Mouse (Mus musculus) midbrain, embryonic 12.5 days (tissue): ENCODE measurements at regions not wholly inside any gene's neighbourhood (a gene's known extent, or its start where the extent isn't known, plus 50 kb on each side); places are given as distances from the start of the nearest gene placed in this dataset.

Source experiments
- ATAC-seq: fragments of 200-750 bp; cut with Nextera tagmentation; 2 replicates; pipeline ENCODE4 v1.8.0; 2017; ENCODE audit warnings: low read depth, moderate TSS enrichment, moderate library complexity; ENCODE audit not compliant: low FRiP score
- H3K27ac ChIP-seq: fragments of 300-500 bp; sonication (generic); replicated peaks from 2 replicates; pipeline ENCODE4 v1.5.1; 2016; ENCODE audit warnings: mild to moderate bottlenecking
- H3K27me3 ChIP-seq: fragments of 300-500 bp; sonication (generic); 2 replicates; pipeline ENCODE4 v1.6.1; 2016; ENCODE audit warnings: mild to moderate bottlenecking
- H3K36me3 ChIP-seq: fragments of 300-500 bp; sonication (generic); 2 replicates; pipeline ENCODE4 v1.6.1; 2016
- H3K4me1 ChIP-seq: fragments of 300-500 bp; sonication (generic); 2 replicates; pipeline ENCODE4 v1.6.1; 2016
- H3K4me2 ChIP-seq: fragments of 300-500 bp; sonication (generic); replicated peaks from 2 replicates; pipeline ENCODE4 v1.6.1; 2016; ENCODE audit warnings: mild to moderate bottlenecking, moderate library complexity
- H3K4me3 ChIP-seq: fragments of 300-500 bp; sonication (generic); 2 replicates; pipeline ENCODE4 v1.5.1; 2016; ENCODE audit warnings: mild to moderate bottlenecking
- H3K9ac ChIP-seq: fragments of 300-500 bp; sonication (generic); replicated peaks from 2 replicates; pipeline ENCODE4 v1.6.1; 2016; ENCODE audit warnings: mild to moderate bottlenecking, moderate library complexity
- H3K9me3 ChIP-seq: fragments of 300-500 bp; sonication (generic); 2 replicates; pipeline ENCODE4 v1.6.1; 2016; ENCODE audit warnings: mild to moderate bottlenecking
- WGBS: fragments of 180-500 bp; shearing (Covaris S2); methylation state at CpG from one replicate; pipeline ENCODE4 v1.1.7; 2016; 5-methylcytosine and 5-hydroxymethylcytosine counted together

GRCm38 (mm10) chr15:62302233-62302632 lies 1379.4 kb upstream of the A1bg start:
- no peak for ATAC-seq
- H3K27me3 ChIP-seq = no peaks in the 10 kb centered on the region
- no peaks in the 10 kb centered on the region for H3K9me3 ChIP-seq
- no peaks in the 10 kb centered on the region for H3K4me1 ChIP-seq
- H3K4me3 ChIP-seq = no peak overlapping the region
- H3K9ac ChIP-seq = no peak overlapping the region
- no peak overlapping the region for H3K27ac ChIP-seq
- WGBS = 94% methylated on average over 3 of the region's 3 CpGs
- no peak overlapping the region for H3K4me2 ChIP-seq
- H3K36me3 ChIP-seq = no peaks in the 10 kb centered on the region

GRCm38 (mm10) chr15:62301567-62301966 lies 1378.8 kb upstream of the A1bg start:
- Histone ChIP-seq H3K4me3 (no peak overlapping the region), H3K4me2 (no peak overlapping the region), H3K27me3 (no peaks in the 10 kb centered on the region), H3K27ac (no peak overlapping the region), H3K9me3 (no peaks in the 10 kb centered on the region), H3K4me1 (no peaks in the 10 kb centered on the region), H3K36me3 (no peaks in the 10 kb centered on the region), H3K9ac (no peak overlapping the region)
- no peak for ATAC-seq
- 91% methylated on average over 3 of the region's 3 CpGs for WGBS

GRCm38 (mm10) chr15:62297138-62297537 lies 1374.3 kb upstream of the A1bg start:
- no peak overlapping the region for H3K9ac ChIP-seq
- 90% methylated on average over 5 of the region's 5 CpGs for WGBS
- H3K27me3 ChIP-seq = no peaks in the 10 kb centered on the region
- H3K4me2 ChIP-seq = no peak overlapping the region
- no peak overlapping the region for H3K4me3 ChIP-seq
- peaks cover 7% of the 10 kb centered on the region; the same call in 1 of the 2 replicates for H3K4me1 ChIP-seq
- ATAC-seq = no peak
- no peaks in the 10 kb centered on the region for H3K9me3 ChIP-seq
- H3K36me3 ChIP-seq = no peaks in the 10 kb centered on the region
- no peak overlapping the region for H3K27ac ChIP-seq

- Histone ChIP-seq H3K36me3 (no peaks in the 10 kb centered on the region), H3K27ac (no peak overlapping the region), H3K4me1 (peaks cover 7% of the 10 kb centered on the region; the same call in 1 of the 2 replicates), H3K9ac (no peak overlapping the region), H3K27me3 (no peaks in the 10 kb centered on the region), H3K9me3 (no peaks in the 10 kb centered on the region), H3K4me3 (no peak overlapping the region), H3K4me2 (no peak overlapping the region)
- ATAC-seq = no peak
- WGBS = 35% methylated on average over 8 of the region's 8 CpGs
Measured at GRCm38 (mm10) chr15:62295233-62295927, 1372.6 kb upstream of the A1bg start.

- ATAC-seq = no peak
- Histone ChIP-seq H3K4me1 (peaks cover 7% of the 10 kb centered on the region; the same call in 1 of the 2 replicates), H3K36me3 (no peaks in the 10 kb centered on the region), H3K4me2 (no peak overlapping the region), H3K27me3 (no peaks in the 10 kb centered on the region), H3K4me3 (no peak overlapping the region), H3K27ac (no peak overlapping the region), H3K9me3 (no peaks in the 10 kb centered on the region), H3K9ac (no peak overlapping the region)
- WGBS = 61% methylated on average over 3 of the region's 3 CpGs
Measured at GRCm38 (mm10) chr15:62294786-62295185, 1372.0 kb upstream of the A1bg start.

- no peaks in the 10 kb centered on the region for H3K9me3 ChIP-seq
- no peak for ATAC-seq
- no peak overlapping the region for H3K4me3 ChIP-seq
- no peaks in the 10 kb centered on the region for H3K36me3 ChIP-seq
- 77% methylated on average over 3 of the region's 3 CpGs for WGBS
- no peaks in the 10 kb centered on the region for H3K27me3 ChIP-seq
- H3K4me1 ChIP-seq = peaks cover 7% of the 10 kb centered on the region; the same call in 1 of the 2 replicates
- H3K9ac ChIP-seq = no peak overlapping the region
- H3K27ac ChIP-seq = no peak overlapping the region
- H3K4me2 ChIP-seq = no peak overlapping the region
Measured at GRCm38 (mm10) chr15:62292876-62293275, 1370.1 kb upstream of the A1bg start.

GRCm38 (mm10) chr15:62290687-62291086 lies 1367.9 kb upstream of the A1bg start:
- 90% methylated on average over 4 of the region's 4 CpGs for WGBS
- no peaks in the 10 kb centered on the region for H3K27me3 ChIP-seq
- peaks cover 7% of the 10 kb centered on the region; the same call in 1 of the 2 replicates for H3K4me1 ChIP-seq
- H3K4me2 ChIP-seq = no peak overlapping the region
- H3K36me3 ChIP-seq = no peaks in the 10 kb centered on the region
- no peaks in the 10 kb centered on the region for H3K9me3 ChIP-seq
- ATAC-seq = no peak
- no peak overlapping the region for H3K9ac ChIP-seq
- no peak overlapping the region for H3K4me3 ChIP-seq
- no peak overlapping the region for H3K27ac ChIP-seq

- no peak overlapping the region for H3K4me3 ChIP-seq
- H3K4me2 ChIP-seq = no peak overlapping the region
- no peaks in the 10 kb centered on the region for H3K27me3 ChIP-seq
- H3K4me1 ChIP-seq = peaks cover 5% of the 10 kb centered on the region; the same call in 1 of the 2 replicates
- ATAC-seq = no peak
- H3K9ac ChIP-seq = no peak overlapping the region
- 41% methylated on average over 11 of the region's 11 CpGs for WGBS
- H3K9me3 ChIP-seq = no peaks in the 10 kb centered on the region
- no peak overlapping the region for H3K27ac ChIP-seq
- no peaks in the 10 kb centered on the region for H3K36me3 ChIP-seq
Measured at GRCm38 (mm10) chr15:62286666-62287655, 1364.1 kb upstream of the A1bg start.

GRCm38 (mm10) chr15:62284606-62285531 lies 1362.1 kb upstream of the A1bg start:
- Histone ChIP-seq H3K27me3 (no peaks in the 10 kb centered on the region), H3K4me2 (no peak overlapping the region), H3K27ac (no peak overlapping the region), H3K9ac (no peak overlapping the region), H3K9me3 (no peaks in the 10 kb centered on the region), H3K4me3 (no peak overlapping the region), H3K36me3 (no peaks in the 10 kb centered on the region), H3K4me1 (peaks cover 5% of the 10 kb centered on the region; the same call in 1 of the 2 replicates)
- peak; percentile 52; the same call in 1 of the 2 replicates for ATAC-seq
- WGBS = 94% methylated on average over 7 of the region's 7 CpGs

- Histone ChIP-seq H3K27ac (no peak overlapping the region), H3K4me1 (peaks cover 5% of the 10 kb centered on the region; the same call in 1 of the 2 replicates), H3K36me3 (no peaks in the 10 kb centered on the region), H3K27me3 (no peaks in the 10 kb centered on the region), H3K4me2 (no peak overlapping the region), H3K4me3 (no peak overlapping the region), H3K9ac (no peak overlapping the region), H3K9me3 (no peaks in the 10 kb centered on the region)
- 65% methylated on average over 6 of the region's 6 CpGs for WGBS
- no peak for ATAC-seq
Measured at GRCm38 (mm10) chr15:62283661-62284429, 1361.0 kb upstream of the A1bg start.

- Histone ChIP-seq H3K4me2 (no peak overlapping the region), H3K4me1 (peaks cover 5% of the 10 kb centered on the region; the same call in 1 of the 2 replicates), H3K9me3 (no peaks in the 10 kb centered on the region), H3K27ac (no peak overlapping the region), H3K36me3 (no peaks in the 10 kb centered on the region), H3K4me3 (no peak overlapping the region), H3K27me3 (no peaks in the 10 kb centered on the region), H3K9ac (no peak overlapping the region)
- no peak for ATAC-seq
- 88% methylated on average over 9 of the region's 9 CpGs for WGBS
Measured at GRCm38 (mm10) chr15:62282646-62283045, 1359.8 kb upstream of the A1bg start.
